Mouse (Mus musculus) small intestine, adult 2 months (tissue): ENCODE results near the gene Mgat3. TPM values are rescaled to one million over a fixed set of nuclear protein-coding genes. Genes with fewer than 3 reads are reported as not detected.

Source experiments
- H3K27ac ChIP-seq: fragments of 200-500 bp; 2 replicates; pipeline ENCODE4 v1.5.1; 2012; ENCODE audit warnings: low read depth, low read length, control low read depth, inconsistent platforms; ENCODE audit not compliant: insufficient read depth
- H3K27me3 ChIP-seq: fragments of 200-500 bp; 2 replicates; pipeline ENCODE4 v1.6.1; 2012; ENCODE audit warnings: mild to moderate bottlenecking, moderate library complexity, low read length, inconsistent platforms; ENCODE audit not compliant: control insufficient read depth, insufficient read depth
- H3K36me3 ChIP-seq: fragments of 200-500 bp; 2 replicates; pipeline ENCODE4 v1.6.1; 2012; ENCODE audit warnings: mild to moderate bottlenecking, low read length, control low read depth, inconsistent platforms; ENCODE audit not compliant: control insufficient read depth, insufficient read depth
- H3K4me1 ChIP-seq: fragments of 200-500 bp; 2 replicates; pipeline ENCODE4 v1.6.1; 2012; ENCODE audit warnings: low read length, inconsistent platforms, mixed read lengths; ENCODE audit not compliant: control insufficient read depth, insufficient read depth, insufficient read length
- H3K4me3 ChIP-seq: fragments of 200-500 bp; 2 replicates; pipeline ENCODE4 v1.5.1; 2012; ENCODE audit warnings: low read depth, mild to moderate bottlenecking, control low read depth, inconsistent platforms, low read length, moderate library complexity
- CTCF ChIP-seq: fragments of 200-500 bp; IDR thresholded peaks from 2 replicates; pipeline ENCODE4 v1.5.1; 2012; ENCODE audit warnings: low read depth, mild to moderate bottlenecking, control low read depth, inconsistent platforms, low read length, moderate library complexity, mixed read lengths; ENCODE audit not compliant: insufficient replicate concordance, insufficient read length; ENCODE audit errors: extremely low read depth
- POLR2A ChIP-seq: fragments of 200-500 bp; IDR thresholded peaks from 2 replicates; pipeline ENCODE4 v1.6.1; 2012; ENCODE audit warnings: low read depth, mild to moderate bottlenecking, control low read depth, inconsistent platforms, low read length, moderate library complexity
- WGBS: fragments of 180-500 bp; shearing (Covaris S2); methylation state at CpG from one replicate; pipeline ENCODE4 v1.1.7; 2018; 5-methylcytosine and 5-hydroxymethylcytosine counted together
- polyA plus RNA-seq: library from polyadenylated mRNA; depleted of rRNA; stranded (reverse); fragments of >200 nt; gene quantifications from 2 replicates; pipeline ENCODE4 v1.2.3, GENCODE M21; 2012

The Mgat3 gene
- polyA plus RNA-seq, 1 experiment: 62.6 TPM

DNA sequence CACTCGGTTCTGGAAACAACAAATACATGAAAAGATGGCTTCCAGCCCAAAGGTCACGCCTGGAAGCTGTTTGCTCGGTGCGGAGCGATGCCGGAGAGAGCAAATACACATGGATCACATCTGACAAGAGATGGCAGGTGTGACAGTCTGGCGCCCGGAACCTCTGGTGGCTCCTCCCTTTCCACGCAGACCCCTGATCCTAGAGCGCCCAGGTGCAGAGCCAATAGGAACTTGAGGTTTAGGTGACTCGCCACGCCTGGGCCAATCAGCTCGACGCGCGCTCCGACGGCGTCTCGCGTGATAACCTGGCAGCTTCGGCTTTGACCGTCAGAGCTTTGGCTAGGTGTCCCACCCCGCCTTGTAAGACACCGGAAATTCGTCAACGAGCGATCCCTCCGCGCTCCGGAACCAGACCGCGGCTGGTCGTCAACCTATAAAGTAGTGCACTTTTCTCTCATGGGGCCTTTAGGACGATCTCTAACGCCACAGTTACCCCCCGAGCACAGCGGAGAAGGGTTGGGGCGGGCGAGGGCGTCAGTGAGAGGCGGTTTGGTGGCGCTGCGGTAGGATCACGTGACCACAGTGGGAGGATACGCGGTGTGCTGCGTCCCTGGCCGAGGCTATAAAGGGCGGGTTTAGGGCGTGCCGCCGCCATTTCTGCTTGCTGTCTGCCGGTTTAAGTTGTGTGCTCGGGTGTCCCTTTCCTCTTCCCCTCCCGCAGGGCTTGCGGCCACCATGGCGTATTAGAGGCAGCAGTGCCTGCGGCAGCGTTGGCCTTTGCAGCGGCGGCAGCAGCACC lies 81.5 kb downstream of the Mgat3 start, which contains the start of gene Atf4:
TSS of gene Atf4 (plus strand) at position 338 of the 799 bp plus-strand sequence.
- peaks cover 26% of the 10 kb centered on the region for H3K36me3 ChIP-seq

DNA sequence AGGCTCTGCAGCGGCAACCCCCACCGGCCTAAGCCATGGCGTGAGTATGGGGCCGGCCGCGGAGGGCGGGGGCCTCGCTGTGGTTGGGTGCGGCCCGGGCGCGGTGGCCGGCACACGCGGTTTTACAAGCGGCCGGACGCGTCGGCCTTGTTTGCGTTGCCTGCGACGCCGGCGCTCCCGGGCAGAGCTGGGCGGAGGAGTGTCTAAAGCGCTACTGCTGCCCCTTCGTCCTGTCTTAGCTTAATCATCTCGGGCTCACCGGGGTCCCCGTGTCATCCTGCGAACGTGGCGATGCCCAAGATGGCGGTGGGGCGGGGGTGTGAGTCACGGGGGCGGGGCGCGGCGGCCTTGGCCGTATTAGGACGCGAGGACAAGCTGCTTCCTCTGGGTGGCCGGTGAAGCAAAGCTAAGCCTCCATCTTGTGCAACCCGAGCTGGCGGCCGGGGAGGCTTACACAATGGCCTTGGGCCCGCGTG lies 82.2 kb downstream of the Mgat3 start:
- Histone ChIP-seq H3K4me1 (peaks cover 29% of the 10 kb centered on the region; the same call in 1 of the 2 replicates), H3K4me3 (peak overlapping the region; percentile 84), H3K27me3 (no peaks in the 10 kb centered on the region), H3K27ac (peak overlapping the region; percentile 96), H3K36me3 (peaks cover 26% of the 10 kb centered on the region)
- WGBS: under 1% methylated on average over 51 of the region's 51 CpGs
- no peak; the same call in 1 of the 2 replicates for TF ChIP-seq POLR2A

More for the DNA sequence above, 81.5 kb downstream of the Mgat3 start, which contains the start of gene Atf4:
- TF ChIP-seq CTCF: no peak
- TF ChIP-seq POLR2A: peak; percentile 100
- H3K27ac ChIP-seq: peak within 1 kb of the TSS; percentile 99
- H3K4me1 ChIP-seq: peaks cover 29% of the 10 kb centered on the region; the same call in 1 of the 2 replicates
- no peaks in the 10 kb centered on the region for H3K27me3 ChIP-seq
- under 1% methylated on average over 62 of the region's 62 CpGs for WGBS
- peak within 1 kb of the TSS; percentile 84 for H3K4me3 ChIP-seq

DNA sequence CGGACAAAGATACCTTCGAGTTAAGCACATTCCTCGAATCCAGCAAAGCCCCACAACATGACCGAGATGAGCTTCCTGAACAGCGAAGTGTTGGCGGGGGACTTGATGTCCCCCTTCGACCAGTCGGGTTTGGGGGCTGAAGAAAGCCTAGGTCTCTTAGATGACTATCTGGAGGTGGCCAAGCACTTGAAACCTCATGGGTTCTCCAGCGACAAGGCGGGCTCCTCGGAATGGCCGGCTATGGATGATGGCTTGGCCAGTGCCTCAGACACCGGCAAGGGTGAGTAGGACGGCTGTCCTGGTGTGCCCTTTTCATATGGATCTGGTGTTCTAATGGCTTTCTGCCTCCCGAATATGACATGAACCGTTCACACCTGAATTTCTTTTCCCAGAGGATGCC lies 82.7 kb downstream of the Mgat3 start:
- Histone ChIP-seq H3K27me3 (no peaks in the 10 kb centered on the region), H3K27ac (peak overlapping the region; percentile 83), H3K36me3 (peaks cover 25% of the 10 kb centered on the region), H3K4me3 (peak overlapping the region; percentile 84), H3K4me1 (peaks cover 24% of the 10 kb centered on the region; the same call in 1 of the 2 replicates)
- WGBS: 2% methylated on average over 16 of the region's 16 CpGs
- TF ChIP-seq POLR2A (no peak), CTCF (no peak)

GRCm38 (mm10) chr15:80256656-80257601 lies 83.4 kb downstream of the Mgat3 start:
- H3K36me3 ChIP-seq: peaks cover 23% of the 10 kb centered on the region
- no peaks in the 10 kb centered on the region for H3K27me3 ChIP-seq
- no peak for TF ChIP-seq POLR2A
- no peak for TF ChIP-seq CTCF
- peaks cover 24% of the 10 kb centered on the region; the same call in 1 of the 2 replicates for H3K4me1 ChIP-seq
- peak overlapping the region; percentile 84 for H3K4me3 ChIP-seq
- peak overlapping the region; percentile 83 for H3K27ac ChIP-seq
- WGBS: 18% methylated on average over 12 of the region's 12 CpGs

GRCm38 (mm10) chr15:80257602-80258239 lies 84.2 kb downstream of the Mgat3 start:
- H3K36me3 ChIP-seq: peaks cover 21% of the 10 kb centered on the region
- H3K4me1 ChIP-seq: peaks cover 21% of the 10 kb centered on the region; the same call in 1 of the 2 replicates
- TF ChIP-seq CTCF (no peak), POLR2A (no peak)
- no peak overlapping the region for H3K4me3 ChIP-seq
- no peaks in the 10 kb centered on the region for H3K27me3 ChIP-seq
- WGBS: 13% methylated on average over 4 of the region's 4 CpGs
- H3K27ac ChIP-seq: peak overlapping the region; percentile 83

GRCm38 (mm10) chr15:80258240-80259170 lies 85.0 kb downstream of the Mgat3 start:
- Histone ChIP-seq H3K4me1 (peaks cover 20% of the 10 kb centered on the region; the same call in 1 of the 2 replicates), H3K4me3 (no peak overlapping the region), H3K27me3 (no peaks in the 10 kb centered on the region), H3K27ac (peak overlapping the region; percentile 83), H3K36me3 (peaks cover 21% of the 10 kb centered on the region)
- TF ChIP-seq CTCF (no peak), POLR2A (no peak)
- WGBS: 46% methylated on average over 11 of the region's 11 CpGs
